Mouse (Mus musculus): ENCODE data around the gene Rnf208. TPM values are rescaled to one million over a fixed set of nuclear protein-coding genes. Genes with fewer than 3 reads are reported as not detected.
A peak's percentile ranks its signal among the peaks of the same experiment; 100 is the strongest.

Rnf208 gene
- polyA plus RNA-seq, 1 experiment from 2014 or later, result 34.0 TPM

GRCm38 (mm10) chr2:25228995-25229530, 13.0 kb upstream of the Rnf208 start:
- Histone ChIP-seq H3K4me1 (ENCODE audit: control insufficient read depth, insufficient read depth, low read length) (peaks cover 5% of the 10 kb centered on the region; the same call in 1 of the 2 replicates), H3K27me3 (ENCODE audit: control insufficient read depth, insufficient read depth, low read length) (no peaks in the 10 kb centered on the region), H3K9me3 (ENCODE audit: control insufficient read depth, low read length) (no peaks in the 10 kb centered on the region), H3K4me2 (ENCODE audit: low read depth) (no peak overlapping the region), H3K9ac (ENCODE audit: low read length) (no peak overlapping the region), H3K27ac (ENCODE audit: low read depth, low read length) (no peak overlapping the region), H3K4me3 (ENCODE audit: low read depth, low read length) (0 out of 2 replicates have a peak overlapping the region, but pooled peaks have one; percentile 4), H3K36me3 (ENCODE audit: control insufficient read depth, insufficient read depth, low read length) (no peaks in the 10 kb centered on the region)
- WGBS, result 70% methylated on average over 6 of the region's 6 CpGs
- ATAC-seq (ENCODE audit: insufficient read depth, low FRiP score, low TSS enrichment) (no peak), DNase-seq (ENCODE audit: low spot score) (no peak)

- Histone ChIP-seq H3K4me3 (ENCODE audit: low read depth, low read length) (no peak overlapping the region), H3K4me1 (ENCODE audit: control insufficient read depth, insufficient read depth, low read length) (peaks cover 5% of the 10 kb centered on the region; the same call in 1 of the 2 replicates), H3K9ac (ENCODE audit: low read length) (no peak overlapping the region), H3K9me3 (ENCODE audit: control insufficient read depth, low read length) (no peaks in the 10 kb centered on the region), H3K27me3 (ENCODE audit: control insufficient read depth, insufficient read depth, low read length) (no peaks in the 10 kb centered on the region), H3K4me2 (ENCODE audit: low read depth) (no peak overlapping the region), H3K36me3 (ENCODE audit: control insufficient read depth, insufficient read depth, low read length) (no peaks in the 10 kb centered on the region), H3K27ac (ENCODE audit: low read depth, low read length) (no peak overlapping the region)
- no peak for ATAC-seq (ENCODE audit: insufficient read depth, low FRiP score, low TSS enrichment)
- DNase-seq (ENCODE audit: low spot score), result no peak
- WGBS, result 83% methylated on average over 5 of the region's 5 CpGs
Observed at GRCm38 (mm10) chr2:25229582-25229981, 12.5 kb upstream of the Rnf208 start.

- DNase-seq (ENCODE audit: low spot score) (no peak), ATAC-seq (ENCODE audit: insufficient read depth, low FRiP score, low TSS enrichment) (no peak)
- Histone ChIP-seq H3K4me3 (ENCODE audit: low read depth, low read length) (no peak overlapping the region), H3K9me3 (ENCODE audit: control insufficient read depth, low read length) (no peaks in the 10 kb centered on the region), H3K27ac (ENCODE audit: low read depth, low read length) (no peak overlapping the region), H3K9ac (ENCODE audit: low read length) (no peak overlapping the region), H3K27me3 (ENCODE audit: control insufficient read depth, insufficient read depth, low read length) (no peaks in the 10 kb centered on the region), H3K36me3 (ENCODE audit: control insufficient read depth, insufficient read depth, low read length) (no peaks in the 10 kb centered on the region), H3K4me1 (ENCODE audit: control insufficient read depth, insufficient read depth, low read length) (peaks cover under 1% of the 10 kb centered on the region; the same call in 1 of the 2 replicates), H3K4me2 (ENCODE audit: low read depth) (no peak overlapping the region)
- WGBS, result 91% methylated on average over 7 of the region's 7 CpGs
Observed at GRCm38 (mm10) chr2:25230581-25230980, 11.5 kb upstream of the Rnf208 start.

GRCm38 (mm10) chr2:25231038-25231437, 11.0 kb upstream of the Rnf208 start:
- DNase-seq (ENCODE audit: low spot score), result no peak
- no peak overlapping the region for H3K4me3 ChIP-seq (ENCODE audit: low read depth, low read length)
- no peaks in the 10 kb centered on the region for H3K27me3 ChIP-seq (ENCODE audit: control insufficient read depth, insufficient read depth, low read length)
- H3K4me1 ChIP-seq (ENCODE audit: control insufficient read depth, insufficient read depth, low read length), result no peaks in the 10 kb centered on the region
- no peak overlapping the region for H3K9ac ChIP-seq (ENCODE audit: low read length)
- H3K27ac ChIP-seq (ENCODE audit: low read depth, low read length), result no peak overlapping the region
- no peak overlapping the region for H3K4me2 ChIP-seq (ENCODE audit: low read depth)
- WGBS, result 54% methylated on average over 12 of the region's 12 CpGs
- H3K36me3 ChIP-seq (ENCODE audit: control insufficient read depth, insufficient read depth, low read length), result no peaks in the 10 kb centered on the region
- H3K9me3 ChIP-seq (ENCODE audit: control insufficient read depth, low read length), result no peaks in the 10 kb centered on the region
- ATAC-seq (ENCODE audit: insufficient read depth, low FRiP score, low TSS enrichment), result no peak

GRCm38 (mm10) chr2:25233421-25233820, 8.6 kb upstream of the Rnf208 start:
- Histone ChIP-seq H3K4me2 (ENCODE audit: low read depth) (no peak overlapping the region), H3K27me3 (ENCODE audit: control insufficient read depth, insufficient read depth, low read length) (no peaks in the 10 kb centered on the region), H3K4me3 (ENCODE audit: low read depth, low read length) (no peak overlapping the region), H3K9ac (ENCODE audit: low read length) (no peak overlapping the region), H3K4me1 (ENCODE audit: control insufficient read depth, insufficient read depth, low read length) (no peaks in the 10 kb centered on the region), H3K27ac (ENCODE audit: low read depth, low read length) (no peak overlapping the region), H3K36me3 (ENCODE audit: control insufficient read depth, insufficient read depth, low read length) (no peaks in the 10 kb centered on the region), H3K9me3 (ENCODE audit: control insufficient read depth, low read length) (no peaks in the 10 kb centered on the region)
- 78% methylated on average over 4 of the region's 4 CpGs for WGBS
- ATAC-seq (ENCODE audit: insufficient read depth, low FRiP score, low TSS enrichment) (no peak), DNase-seq (ENCODE audit: low spot score) (no peak)

- Histone ChIP-seq H3K4me1 (ENCODE audit: control insufficient read depth, insufficient read depth, low read length) (no peaks in the 10 kb centered on the region), H3K36me3 (ENCODE audit: control insufficient read depth, insufficient read depth, low read length) (no peaks in the 10 kb centered on the region), H3K4me2 (ENCODE audit: low read depth) (no peak within 1 kb of the TSS), H3K27me3 (ENCODE audit: control insufficient read depth, insufficient read depth, low read length) (no peaks in the 10 kb centered on the region), H3K4me3 (ENCODE audit: low read depth, low read length) (no peak within 1 kb of the TSS), H3K9me3 (ENCODE audit: control insufficient read depth, low read length) (no peaks in the 10 kb centered on the region), H3K9ac (ENCODE audit: low read length) (no peak within 1 kb of the TSS), H3K27ac (ENCODE audit: low read depth, low read length) (no peak within 1 kb of the TSS)
- DNase-seq (ENCODE audit: low spot score) (no peak), ATAC-seq (ENCODE audit: insufficient read depth, low FRiP score, low TSS enrichment) (no peak)
- WGBS, result 82% methylated on average over 3 of the region's 3 CpGs
Observed at GRCm38 (mm10) chr2:25234050-25234449, 8.0 kb upstream of the Rnf208 start, which contains the start of gene Slc34a3. TSS of gene Slc34a3 (minus strand) at chr2:25234364.

- no peaks in the 10 kb centered on the region for H3K4me1 ChIP-seq (ENCODE audit: control insufficient read depth, insufficient read depth, low read length)
- DNase-seq (ENCODE audit: low spot score) (no peak), ATAC-seq (ENCODE audit: insufficient read depth, low FRiP score, low TSS enrichment) (no peak)
- no peak overlapping the region for H3K4me3 ChIP-seq (ENCODE audit: low read depth, low read length)
- H3K36me3 ChIP-seq (ENCODE audit: control insufficient read depth, insufficient read depth, low read length), result no peaks in the 10 kb centered on the region
- 73% methylated on average over 5 of the region's 5 CpGs for WGBS
- no peak overlapping the region for H3K9ac ChIP-seq (ENCODE audit: low read length)
- H3K27ac ChIP-seq (ENCODE audit: low read depth, low read length), result no peak overlapping the region
- H3K9me3 ChIP-seq (ENCODE audit: control insufficient read depth, low read length), result no peaks in the 10 kb centered on the region
- no peaks in the 10 kb centered on the region for H3K27me3 ChIP-seq (ENCODE audit: control insufficient read depth, insufficient read depth, low read length)
- no peak overlapping the region for H3K4me2 ChIP-seq (ENCODE audit: low read depth)
Observed at GRCm38 (mm10) chr2:25234551-25235220, 7.4 kb upstream of the Rnf208 start.

GRCm38 (mm10) chr2:25236614-25237013, 5.4 kb upstream of the Rnf208 start, which contains the start of gene Rnf224:
TSS of gene Rnf224 (minus strand) at chr2:25236787.
- 42% methylated on average over 8 of the region's 8 CpGs for WGBS
- H3K4me1 ChIP-seq (ENCODE audit: control insufficient read depth, insufficient read depth, low read length), result peaks cover 8% of the 10 kb centered on the region
- no peak within 1 kb of the TSS for H3K9ac ChIP-seq (ENCODE audit: low read length)
- H3K27ac ChIP-seq (ENCODE audit: low read depth, low read length), result no peak within 1 kb of the TSS
- H3K36me3 ChIP-seq (ENCODE audit: control insufficient read depth, insufficient read depth, low read length), result no peaks in the 10 kb centered on the region
- ATAC-seq (ENCODE audit: insufficient read depth, low FRiP score, low TSS enrichment) (no peak), DNase-seq (ENCODE audit: low spot score) (no peak)
- H3K4me3 ChIP-seq (ENCODE audit: low read depth, low read length), result no peak within 1 kb of the TSS
- H3K4me2 ChIP-seq (ENCODE audit: low read depth), result no peak within 1 kb of the TSS
- H3K9me3 ChIP-seq (ENCODE audit: control insufficient read depth, low read length), result no peaks in the 10 kb centered on the region
- peaks cover 7% of the 10 kb centered on the region for H3K27me3 ChIP-seq (ENCODE audit: control insufficient read depth, insufficient read depth, low read length)

- Histone ChIP-seq H3K27me3 (ENCODE audit: control insufficient read depth, insufficient read depth, low read length) (peaks cover 14% of the 10 kb centered on the region), H3K4me1 (ENCODE audit: control insufficient read depth, insufficient read depth, low read length) (peaks cover 14% of the 10 kb centered on the region), H3K9ac (ENCODE audit: low read length) (no peak overlapping the region), H3K27ac (ENCODE audit: low read depth, low read length) (no peak overlapping the region), H3K4me3 (ENCODE audit: low read depth, low read length) (no peak overlapping the region), H3K9me3 (ENCODE audit: control insufficient read depth, low read length) (no peaks in the 10 kb centered on the region), H3K4me2 (ENCODE audit: low read depth) (no peak overlapping the region), H3K36me3 (ENCODE audit: control insufficient read depth, insufficient read depth, low read length) (no peaks in the 10 kb centered on the region)
- ATAC-seq (ENCODE audit: insufficient read depth, low FRiP score, low TSS enrichment) (no peak), DNase-seq (ENCODE audit: low spot score) (no peak)
- WGBS, result 71% methylated on average over 4 of the region's 4 CpGs
Observed at GRCm38 (mm10) chr2:25237522-25237921, 4.5 kb upstream of the Rnf208 start.
